Mouse (Mus musculus) adrenal gland, adult 8-10 months (tissue): ENCODE measurements around the gene D130040H23Rik. TPM values are rescaled to one million over a fixed set of nuclear protein-coding genes. Genes with fewer than 3 reads are reported as not detected.
"Not testable (repeated sequence)": the region's sequence is repeated elsewhere in the genome, so short reads cannot be mapped to it uniquely, and the experiment has no call there.

ENCODE experiments used
- DNase-seq: peaks from one replicate; pipeline ENCODE4 v3.0.0; 2022
- total RNA-seq, 4 experiments: library from RNA; stranded (reverse); gene quantifications; 2 replicates each; pipeline ENCODE4 v1.2.4; 2022

The D130040H23Rik gene
- 10 to 100 TPM in 1 of 4 experiments, 1 to 10 TPM in 3; 6.3 to 12.5 (median 8.8) TPM for total RNA-seq

DNA sequence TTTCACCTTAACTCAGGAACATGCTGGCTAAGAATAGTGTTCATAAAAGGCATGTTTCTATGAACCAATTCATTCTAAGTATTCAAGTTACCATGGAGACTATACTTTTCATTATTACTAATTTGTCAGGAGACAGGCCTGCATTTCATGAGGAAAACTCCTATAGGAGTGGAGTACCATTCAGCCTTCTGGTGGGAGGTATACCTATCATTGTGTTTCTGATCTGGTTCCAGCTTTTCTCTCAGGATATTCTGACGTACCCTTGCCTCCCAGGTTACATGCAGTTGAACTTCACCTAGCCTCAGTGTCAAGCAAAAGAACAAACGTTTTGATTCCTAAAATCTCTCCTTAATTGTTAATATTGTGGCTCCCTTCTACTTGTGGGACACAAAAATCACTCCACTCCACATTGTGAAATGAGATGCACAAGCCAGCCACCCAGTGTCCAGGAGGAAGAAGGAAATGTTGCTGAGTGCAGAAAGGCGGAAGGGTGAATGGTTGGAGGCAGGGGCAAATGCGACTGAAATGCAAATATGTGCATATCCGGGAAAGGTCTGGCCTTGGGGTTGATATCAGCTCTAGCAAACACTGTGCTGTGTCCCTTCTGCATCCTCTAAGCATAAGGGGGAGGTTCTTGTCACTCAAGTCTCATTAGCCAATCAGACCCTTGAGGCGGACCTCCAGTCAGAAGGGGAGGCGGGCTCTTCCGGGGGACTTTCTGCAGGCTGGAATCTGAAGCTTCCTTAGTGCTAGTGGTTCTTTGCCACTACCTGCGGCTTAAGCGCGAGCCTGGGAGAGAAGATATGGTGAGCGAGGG lies at the start of gene D130040H23Rik:
D130040H23Rik (plus strand) TSS at position 695 of the 817 bp plus-strand sequence.
- peak; percentile 61 for DNase-seq

DNA sequence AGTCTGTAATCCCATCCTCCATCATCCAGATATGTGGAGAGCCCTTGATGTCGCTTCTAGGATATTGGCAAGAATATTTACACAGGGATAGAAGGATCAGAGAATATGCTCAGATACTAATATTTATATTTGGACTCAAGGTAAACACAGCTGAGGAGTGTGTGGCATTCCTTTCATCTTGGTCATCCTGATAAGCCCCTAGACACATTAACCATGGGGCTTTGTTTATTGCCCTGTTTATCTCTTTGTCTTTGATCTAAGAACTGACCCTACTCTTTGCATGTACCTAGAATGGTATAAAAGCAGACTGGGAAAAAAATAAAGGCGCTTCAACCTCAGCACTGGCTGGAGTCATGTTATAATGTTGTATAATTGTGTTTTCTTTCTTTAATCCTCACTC lies 28.3 kb upstream of the D130040H23Rik start:
- DNase-seq, result no peak

DNA sequence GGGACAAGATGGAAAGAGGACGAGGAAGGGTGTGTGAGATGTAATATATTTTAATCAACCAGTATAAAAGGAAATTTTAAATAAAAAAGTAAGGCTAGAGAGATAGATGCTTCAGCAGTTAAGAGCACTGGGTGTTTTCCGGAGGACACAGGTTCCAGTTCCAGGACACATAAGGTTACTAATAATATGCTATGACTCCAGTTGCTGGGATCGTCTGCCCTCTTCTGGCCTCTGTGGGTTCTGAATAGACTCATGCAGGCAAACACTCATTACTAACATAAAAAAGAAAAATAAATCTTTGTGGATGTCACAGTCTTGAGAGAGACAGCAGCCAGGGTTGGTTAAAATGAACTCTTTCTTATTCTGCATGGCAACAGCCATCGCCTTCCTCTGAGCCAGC lies 2.4 kb upstream of the D130040H23Rik start:
- peak; percentile 8 for DNase-seq

DNA sequence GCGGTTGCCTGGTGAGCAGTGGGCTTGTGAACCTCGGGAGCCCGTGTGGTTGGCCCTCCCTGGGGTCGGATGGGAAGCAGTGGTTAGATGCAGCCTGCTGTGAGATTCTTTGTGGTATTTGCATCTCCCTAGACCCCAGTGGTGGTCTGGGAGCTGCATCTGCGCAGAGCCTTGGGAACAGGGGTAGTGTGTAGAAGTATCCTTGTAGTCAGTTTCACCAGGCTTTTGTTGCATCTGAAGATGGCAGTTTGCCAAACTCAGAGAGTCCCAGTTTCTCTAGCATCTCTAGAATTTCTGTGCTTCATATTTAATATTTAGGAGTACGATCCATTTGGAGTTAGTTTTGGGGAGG lies 299 bp downstream of the D130040H23Rik start:
- no peak for DNase-seq

DNA sequence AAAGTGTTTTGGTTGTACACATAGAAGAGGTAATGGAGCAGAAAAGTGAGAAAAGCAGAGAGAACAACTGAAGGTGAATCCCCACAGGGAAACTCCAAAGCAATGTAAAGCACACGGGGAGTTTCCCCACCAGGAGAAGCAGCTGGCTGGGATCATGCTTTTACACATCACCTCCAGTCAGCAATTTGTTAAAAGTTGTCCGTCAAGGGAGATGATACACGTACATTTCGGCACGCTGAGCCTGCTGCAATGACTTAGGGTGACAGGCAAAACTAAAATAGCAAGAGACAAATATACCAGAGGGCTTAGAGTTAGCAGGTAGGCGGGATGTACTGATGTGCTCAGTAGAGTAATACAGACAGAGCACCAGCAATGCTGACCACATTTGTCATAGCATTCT lies 1.6 kb downstream of the D130040H23Rik start:
- no peak for DNase-seq

DNA sequence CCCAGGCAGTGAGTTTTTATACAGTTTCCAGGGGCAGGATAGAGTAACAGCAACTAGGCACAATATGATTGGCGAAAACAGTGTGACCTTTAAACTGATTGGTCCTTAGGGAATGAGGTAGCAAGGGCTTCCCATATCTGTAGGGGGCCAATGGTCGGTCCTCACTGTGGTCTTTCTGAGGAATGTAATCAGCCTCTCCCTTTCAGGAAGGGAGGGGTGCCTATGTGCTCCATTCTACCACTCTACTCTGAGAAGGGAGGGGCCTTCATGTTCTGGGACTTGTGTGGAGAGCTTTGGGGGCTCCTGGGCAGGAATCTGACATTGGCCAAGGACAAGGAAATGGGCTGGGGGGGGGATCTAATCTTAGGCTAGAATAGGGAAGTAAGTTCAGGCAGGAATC lies 53.9 kb downstream of the D130040H23Rik start:
- DNase-seq, result no peak

DNA sequence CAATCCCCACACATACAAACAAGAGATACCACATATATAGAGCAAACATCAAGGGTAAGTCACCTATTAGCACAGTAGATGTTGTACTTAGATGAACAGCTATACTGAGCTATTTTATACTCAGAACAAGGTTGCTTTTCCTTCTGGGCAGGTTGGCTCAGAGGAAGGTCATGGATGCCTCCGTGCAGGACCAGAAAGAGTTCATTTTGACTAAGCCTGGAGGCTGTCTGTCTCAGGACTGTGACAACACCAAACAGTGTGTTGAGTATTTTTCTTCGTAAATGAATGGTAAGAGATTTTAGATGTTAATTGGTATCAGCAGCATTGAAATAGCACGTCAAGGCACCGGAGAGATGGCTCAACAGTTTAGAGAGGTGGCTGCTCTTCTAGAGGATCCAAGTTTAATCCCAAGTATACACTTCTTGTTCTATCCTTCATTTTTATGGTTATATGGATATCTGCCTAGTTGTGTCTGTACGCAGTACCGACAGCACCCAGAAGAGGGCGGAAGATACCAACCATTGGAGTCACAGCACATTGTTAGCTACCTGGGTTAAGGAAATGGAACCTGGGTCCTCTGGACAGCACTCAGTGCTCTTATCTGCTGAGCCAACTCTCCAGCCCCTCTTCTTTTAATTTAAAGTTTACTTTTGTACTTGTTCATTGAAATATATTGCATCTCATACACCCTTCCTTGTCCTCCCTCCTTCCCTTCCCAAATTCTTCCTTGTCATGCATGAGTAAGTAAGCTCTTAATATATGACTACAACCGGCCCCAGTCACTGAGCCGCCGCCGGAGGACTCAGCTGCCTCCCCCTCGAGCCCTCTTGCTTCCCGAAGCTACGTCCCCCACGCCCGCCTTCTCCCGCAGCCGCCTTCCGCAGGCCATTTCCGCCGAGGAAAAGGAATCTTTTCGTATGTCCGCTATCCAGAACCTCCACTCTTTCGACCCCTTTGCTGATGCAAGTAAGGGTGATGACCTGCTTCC lies 57.7 kb downstream of the D130040H23Rik start:
- DNase-seq, result peak; percentile 69

DNA sequence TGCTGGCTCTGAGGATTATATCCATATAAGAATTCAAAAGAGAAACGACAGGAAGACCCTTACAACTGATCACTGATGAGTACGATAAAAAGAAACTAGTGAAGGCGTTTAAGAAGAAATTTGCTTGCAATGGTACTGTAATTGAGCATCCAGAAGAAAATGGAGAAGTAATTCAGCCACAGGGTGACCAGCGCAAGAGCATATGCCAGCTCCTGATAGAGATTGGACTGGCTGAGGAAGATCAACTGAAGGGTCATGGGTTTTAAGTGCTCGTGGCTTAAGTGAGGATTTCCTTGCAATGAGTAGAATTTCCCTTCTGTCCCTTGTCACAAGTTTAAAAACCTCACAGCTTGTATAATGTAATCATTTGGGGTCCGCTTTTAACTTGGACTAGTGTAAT lies 58.4 kb downstream of the D130040H23Rik start:
- not testable (repeated sequence) for DNase-seq

Other genes with a start within 250 kb of the D130040H23Rik start
- gene Zfp930, start 62.0 kb upstream of the D130040H23Rik start, total RNA-seq, result 10 to 100 TPM; 10.6 to 13.4 (median 11.4) TPM
- gene Gm9495, start 182.5 kb downstream of the D130040H23Rik start, total RNA-seq, result under 1 TPM in 1 of 4 experiments, not detected in 3; 0.71 TPM